Mouse (Mus musculus) forebrain, embryonic 10.5 days (tissue): Measurements from ENCODE around the gene March5. TPM values are rescaled to one million over a fixed set of nuclear protein-coding genes. Genes with fewer than 3 reads are reported as not detected.

Experiments
- DNase-seq: peaks from one replicate; pipeline ENCODE4 v3.0.0-alpha.2; 2017; ENCODE audit warnings: low spot score; ENCODE audit errors: extremely low spot score
- H3K27ac ChIP-seq: fragments of 300-500 bp; sonication (generic); 2 replicates; pipeline ENCODE4 v1.5.1; 2016; ENCODE audit warnings: mild to moderate bottlenecking
- H3K27me3 ChIP-seq: fragments of 300-500 bp; sonication (generic); 2 replicates; pipeline ENCODE4 v1.6.1; 2016; ENCODE audit warnings: mild to moderate bottlenecking; ENCODE audit not compliant: poor library complexity, severe bottlenecking
- H3K36me3 ChIP-seq: fragments of 300-500 bp; sonication (generic); replicated peaks from 2 replicates; pipeline ENCODE4 v1.6.1; 2016; ENCODE audit warnings: mild to moderate bottlenecking, moderate library complexity
- H3K4me1 ChIP-seq: fragments of 300-500 bp; sonication (generic); 2 replicates; pipeline ENCODE4 v1.6.1; 2016
- H3K4me3 ChIP-seq: fragments of 300-500 bp; sonication (generic); 2 replicates; pipeline ENCODE4 v1.5.1; 2016; ENCODE audit warnings: mild to moderate bottlenecking, moderate library complexity
- H3K9me3 ChIP-seq: fragments of 300-500 bp; sonication (generic); 2 replicates; pipeline ENCODE4 v1.6.1; 2016; ENCODE audit warnings: mild to moderate bottlenecking, moderate library complexity
- WGBS: fragments of 180-500 bp; shearing (Covaris S2); methylation state at CpG from one replicate; pipeline ENCODE4 v1.1.7; 2016; 5-methylcytosine and 5-hydroxymethylcytosine counted together
- polyA plus RNA-seq: library from polyadenylated mRNA; unstranded; fragments of >200 nt; fragmentation: Nextera tagmentation; extraction: Ambion mirVana; gene quantifications from 2 replicates; pipeline ENCODE4 v1.2.1, GENCODE M21; 2016

Gene March5
- polyA plus RNA-seq, 1 experiment from 2014 or later, result 109 TPM

DNA sequence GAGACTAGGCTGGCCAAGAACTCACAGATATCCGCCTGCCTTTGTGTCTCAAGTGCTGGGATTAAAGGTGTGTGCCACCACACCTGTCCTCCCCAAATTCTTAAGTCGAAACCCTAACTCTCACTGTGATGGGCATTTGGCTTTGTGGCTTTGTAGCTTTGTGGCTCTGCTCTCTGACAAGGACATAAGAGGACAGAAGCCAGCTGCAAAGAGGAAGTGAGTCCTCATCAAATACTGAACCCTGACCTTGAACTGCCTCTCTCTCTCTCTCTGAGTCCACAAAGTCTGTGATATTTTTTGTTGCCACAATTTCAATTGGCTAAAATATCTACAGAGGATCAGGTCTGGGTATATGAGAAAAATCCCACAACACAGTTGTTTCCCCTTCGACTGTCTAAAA, 40.9 kb downstream of the March5 start:
- H3K4me1 ChIP-seq, result no peaks in the 10 kb centered on the region
- H3K4me3 ChIP-seq, result no peak overlapping the region
- H3K27ac ChIP-seq, result no peak overlapping the region
- 82% methylated on average over 3 of the region's 3 CpGs for WGBS
- DNase-seq, result no peak
- no peaks in the 10 kb centered on the region for H3K27me3 ChIP-seq
- H3K36me3 ChIP-seq, result no peaks in the 10 kb centered on the region
- no peaks in the 10 kb centered on the region; the same call in 1 of the 2 replicates for H3K9me3 ChIP-seq

DNA sequence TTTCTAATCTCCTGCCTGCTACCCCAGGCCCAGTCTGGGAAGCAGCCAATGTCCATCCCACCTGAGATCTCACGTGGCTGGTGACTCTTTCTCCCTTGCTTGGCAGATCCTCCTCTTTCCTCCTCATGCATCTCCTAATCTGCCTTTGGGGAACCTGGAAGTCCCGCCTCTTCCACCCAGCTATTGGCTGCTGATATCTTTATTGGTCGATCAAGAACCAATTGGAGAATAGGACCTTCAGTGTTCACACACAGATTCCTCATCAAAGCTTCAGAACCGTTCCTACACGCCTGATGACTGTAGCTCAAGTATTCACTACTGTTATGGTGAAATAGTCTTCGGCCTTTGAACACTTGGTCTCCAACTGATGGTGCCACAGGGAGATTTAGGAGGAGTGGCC, 44.8 kb downstream of the March5 start:
- no peak for DNase-seq
- 68% methylated on average over 6 of the region's 6 CpGs for WGBS

DNA sequence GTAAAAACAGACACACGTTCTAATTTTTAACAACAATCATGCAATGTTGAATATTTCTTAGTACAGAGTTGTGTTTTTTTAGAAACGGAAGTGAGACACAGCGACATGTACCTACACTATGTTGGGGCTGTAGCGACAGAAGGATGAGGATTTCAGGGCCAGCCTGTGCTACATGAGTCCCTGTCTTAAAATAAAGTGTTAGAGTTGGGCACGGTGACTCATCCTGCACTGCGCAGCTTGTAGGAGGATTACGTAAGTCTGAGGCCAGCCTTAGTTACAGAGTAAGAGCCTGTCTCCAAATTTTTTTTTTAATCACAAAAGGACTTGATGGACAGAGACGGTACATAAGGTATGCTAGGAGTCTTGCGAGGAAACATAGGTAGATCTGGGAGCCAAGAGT, 48.0 kb downstream of the March5 start:
- no peak for DNase-seq
- Histone ChIP-seq H3K9me3 (no peaks in the 10 kb centered on the region), H3K36me3 (no peaks in the 10 kb centered on the region), H3K4me1 (no peaks in the 10 kb centered on the region), H3K27me3 (no peaks in the 10 kb centered on the region), H3K4me3 (no peak overlapping the region), H3K27ac (no peak overlapping the region)
- WGBS, result 92% methylated on average over 9 of the region's 9 CpGs

More for the DNA sequence above, 44.8 kb downstream of the March5 start:
- Histone ChIP-seq H3K27me3 (no peaks in the 10 kb centered on the region), H3K27ac (no peak overlapping the region), H3K9me3 (no peaks in the 10 kb centered on the region), H3K4me1 (no peaks in the 10 kb centered on the region), H3K4me3 (no peak overlapping the region), H3K36me3 (no peaks in the 10 kb centered on the region)

DNA sequence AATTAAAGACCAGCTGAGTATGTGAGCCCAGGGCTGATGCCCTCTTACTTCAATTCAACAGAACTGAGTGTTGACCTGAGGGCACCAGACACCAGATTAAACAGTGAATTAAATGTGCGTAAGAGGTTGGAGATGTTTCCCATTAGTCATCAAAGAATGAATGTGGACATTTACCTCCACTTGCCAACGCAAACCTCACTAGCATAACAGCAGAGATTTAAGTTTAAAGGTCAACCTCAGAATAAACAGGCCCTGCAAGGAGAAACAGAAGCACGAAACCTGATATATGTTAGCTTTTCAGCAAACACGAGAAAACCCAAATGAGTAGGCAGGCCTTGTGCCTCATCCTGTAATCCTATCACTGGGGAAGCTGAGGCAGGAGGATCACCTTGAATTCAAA, 55.0 kb downstream of the March5 start:
- Histone ChIP-seq H3K27ac (no peak overlapping the region), H3K27me3 (no peaks in the 10 kb centered on the region), H3K4me1 (peaks cover 16% of the 10 kb centered on the region), H3K9me3 (no peaks in the 10 kb centered on the region), H3K4me3 (no peak overlapping the region), H3K36me3 (no peaks in the 10 kb centered on the region)
- WGBS, result 60% methylated on average over 4 of the region's 4 CpGs
- DNase-seq, result no peak

DNA sequence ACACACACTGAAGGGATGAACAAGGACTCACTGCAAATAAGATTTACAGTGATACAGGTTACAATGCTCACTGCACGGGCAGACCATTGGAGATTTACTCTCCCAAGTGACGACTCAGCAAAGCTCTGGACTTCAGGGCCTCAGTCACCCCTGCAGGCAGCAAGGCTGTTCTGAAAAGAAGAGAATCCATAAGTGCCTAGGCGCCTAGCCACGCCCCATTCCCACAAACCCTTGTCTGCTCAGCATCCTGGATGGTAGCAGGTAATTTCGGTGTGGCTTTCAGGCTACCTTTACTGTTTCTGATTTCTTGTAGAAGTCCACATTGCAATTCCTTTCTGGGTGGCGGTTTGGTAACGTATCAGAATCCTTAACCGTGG, 56.2 kb downstream of the March5 start:
- no peaks in the 10 kb centered on the region for H3K9me3 ChIP-seq
- no peak overlapping the region for H3K27ac ChIP-seq
- H3K4me1 ChIP-seq, result peaks cover 16% of the 10 kb centered on the region
- no peak for DNase-seq
- no peak overlapping the region for H3K4me3 ChIP-seq
- no peaks in the 10 kb centered on the region for H3K27me3 ChIP-seq
- peaks cover 3% of the 10 kb centered on the region for H3K36me3 ChIP-seq
- WGBS, result 70% methylated on average over 8 of the region's 8 CpGs

DNA sequence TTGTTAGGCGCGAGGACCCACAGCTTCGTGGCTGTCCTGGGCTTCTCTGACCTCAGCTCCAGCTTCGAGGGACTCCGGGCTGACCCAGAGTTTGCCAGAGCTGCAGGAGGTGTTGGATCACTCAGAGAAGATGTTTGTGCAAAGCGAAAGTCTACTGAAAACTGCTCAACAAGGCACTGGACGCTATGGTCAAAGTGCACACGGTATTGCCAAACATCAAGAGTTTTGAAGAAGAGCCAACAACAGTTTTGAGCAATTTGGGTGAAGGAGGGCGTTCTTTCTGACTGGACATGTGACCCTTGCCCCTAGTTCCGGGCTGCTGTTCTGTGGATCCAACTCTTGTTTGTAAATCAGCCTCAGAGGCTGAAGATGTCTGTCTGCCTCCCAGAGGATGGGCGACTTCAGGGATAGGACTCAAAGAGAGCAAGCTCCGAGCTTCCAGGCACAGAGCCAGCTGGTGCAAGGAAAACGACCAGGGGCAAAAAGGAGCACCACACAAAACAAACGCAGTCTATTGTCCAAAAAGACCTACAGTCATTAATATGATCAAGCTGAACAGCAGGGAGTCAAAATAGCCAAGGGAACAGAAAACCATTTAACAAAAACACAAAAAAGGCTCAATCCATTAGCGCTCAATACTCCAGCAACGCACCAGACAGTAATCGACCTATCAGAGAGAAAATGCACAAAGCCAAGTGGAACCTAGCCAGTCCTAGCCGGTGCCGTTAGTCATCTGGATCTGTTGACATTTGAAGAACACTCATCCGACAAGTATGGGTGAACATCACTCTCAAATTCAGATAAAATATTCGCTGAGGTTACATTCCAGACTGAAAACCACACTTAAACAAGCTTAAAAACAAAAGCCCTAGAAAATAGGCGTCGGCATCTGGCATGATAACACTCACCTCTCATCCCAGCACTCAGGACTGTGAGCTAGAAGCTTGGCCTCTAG, 56.9 kb downstream of the March5 start:
- Histone ChIP-seq H3K36me3 (peaks cover 10% of the 10 kb centered on the region), H3K27ac (no peak overlapping the region)
- DNase-seq, result no peak

DNA sequence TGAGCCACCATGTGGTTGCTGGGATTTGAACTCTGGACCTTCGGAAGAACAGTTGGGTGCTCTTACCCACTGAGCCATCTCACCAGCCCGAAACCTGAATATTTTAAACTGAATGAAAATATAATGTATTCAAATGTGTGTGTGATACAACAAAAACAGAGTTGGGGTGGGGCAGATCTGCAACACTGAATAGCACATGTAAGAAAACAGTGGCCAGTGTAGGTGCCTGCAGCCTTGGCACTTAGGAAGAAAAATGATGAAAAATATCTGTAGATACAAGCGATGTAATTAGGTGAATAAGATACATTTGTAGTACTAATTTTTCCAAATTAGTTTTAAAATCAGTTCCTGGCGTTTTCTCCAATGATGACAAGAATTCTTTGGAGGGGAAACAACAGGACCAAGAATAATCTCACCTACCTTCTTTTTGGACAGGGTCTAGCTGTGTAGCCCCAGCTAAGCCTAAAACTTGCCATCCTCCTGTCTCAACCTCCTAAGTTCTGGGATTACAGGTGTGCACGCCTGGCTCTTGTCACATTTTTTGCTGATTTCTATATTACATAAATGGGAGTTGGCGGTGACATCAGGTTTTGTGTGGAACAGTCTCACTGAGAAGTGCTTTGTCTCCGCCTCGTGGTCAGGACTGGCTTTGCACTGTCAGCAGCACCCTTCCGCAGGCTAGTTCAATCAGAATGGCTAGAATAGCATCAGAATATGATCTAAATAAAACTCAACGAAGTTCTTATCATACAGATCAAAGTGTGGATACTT, 58.2 kb downstream of the March5 start:
- H3K4me3 ChIP-seq, result no peak overlapping the region
- no peak overlapping the region for H3K27ac ChIP-seq
- DNase-seq, result peak; percentile 69
- H3K27me3 ChIP-seq, result no peaks in the 10 kb centered on the region
- H3K4me1 ChIP-seq, result peaks cover 16% of the 10 kb centered on the region
- H3K36me3 ChIP-seq, result peaks cover 16% of the 10 kb centered on the region
- WGBS, result 39% methylated on average over 10 of the region's 10 CpGs
- H3K9me3 ChIP-seq, result no peaks in the 10 kb centered on the region

More for the DNA sequence above, 56.9 kb downstream of the March5 start:
- H3K27me3 ChIP-seq, result no peaks in the 10 kb centered on the region
- no peaks in the 10 kb centered on the region for H3K9me3 ChIP-seq
- WGBS, result 73% methylated on average over 23 of the region's 23 CpGs
- H3K4me3 ChIP-seq, result no peak overlapping the region
- peaks cover 16% of the 10 kb centered on the region for H3K4me1 ChIP-seq

DNA sequence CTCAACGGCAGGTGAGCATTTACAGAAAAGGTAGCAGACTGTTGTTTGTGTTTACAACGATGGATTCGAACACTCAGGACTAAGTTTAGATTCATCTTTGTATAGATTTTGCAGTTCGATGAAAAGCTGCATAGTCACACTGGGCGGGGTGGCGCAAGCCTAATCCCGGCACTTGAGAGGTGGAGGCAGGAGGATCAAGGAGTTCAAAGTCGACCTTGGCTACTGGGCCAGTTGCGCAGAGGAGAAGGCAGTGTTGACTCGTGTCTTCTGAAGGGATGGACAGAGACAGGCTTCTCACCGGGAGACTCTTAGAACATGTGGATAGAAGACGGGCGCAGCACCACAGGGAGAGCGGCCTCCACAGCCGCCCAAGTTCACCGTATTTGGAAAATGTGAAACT, 61.8 kb downstream of the March5 start:
- no peak for DNase-seq
- Histone ChIP-seq H3K27ac (no peak overlapping the region), H3K27me3 (no peaks in the 10 kb centered on the region), H3K9me3 (no peaks in the 10 kb centered on the region), H3K4me1 (peaks cover 6% of the 10 kb centered on the region), H3K4me3 (no peak overlapping the region), H3K36me3 (peaks cover 24% of the 10 kb centered on the region)
- 93% methylated on average over 16 of the region's 16 CpGs for WGBS

Other genes starting within 250 kb of the March5 start
- 0.69 and 0.95 TPM in 2 replicates for gene Cpeb3, start 1.1 kb downstream of the March5 start, polyA plus RNA-seq
- 63.8 and 66.1 TPM in 2 replicates for gene Ide, start 130.3 kb downstream of the March5 start, polyA plus RNA-seq
- 97.8 and 98.3 TPM in 2 replicates for gene Kif11, start 168.9 kb downstream of the March5 start, polyA plus RNA-seq
- 4.2 and 6.3 TPM in 2 replicates for gene Hhex, start 227.3 kb downstream of the March5 start, polyA plus RNA-seq